Mouse (Mus musculus) limb, embryonic 14.5 days (tissue): ENCODE measurements at regions not wholly inside any gene's neighbourhood (a gene's known extent, or its start where the extent isn't known, plus 50 kb on each side); places are given as distances from the start of the nearest gene placed in this dataset.
"Not testable (repeated sequence)": the region's sequence is repeated elsewhere in the genome, so short reads cannot be mapped to it uniquely, and the experiment has no call there.

ENCODE experiments used
- ATAC-seq: fragments of 200-750 bp; cut with Nextera tagmentation; 2 replicates; pipeline ENCODE4 v1.8.0; 2017; ENCODE audit warnings: low read depth, moderate number of reproducible peaks, moderate TSS enrichment; ENCODE audit not compliant: low FRiP score
- DNase-seq: peaks from one replicate; pipeline ENCODE4 v3.0.0-alpha.2; 2015; ENCODE audit warnings: low spot score
- H3K27ac ChIP-seq: fragments of 300-500 bp; sonication (generic); replicated peaks from 2 replicates; pipeline ENCODE4 v1.5.1; 2014; ENCODE audit warnings: low read depth, mild to moderate bottlenecking, low read length, moderate library complexity, mixed read lengths
- H3K27me3 ChIP-seq: fragments of 300-500 bp; sonication (generic); 2 replicates; pipeline ENCODE4 v1.6.1; 2014; ENCODE audit warnings: low read length, mixed read lengths; ENCODE audit not compliant: control insufficient read depth, insufficient read depth
- H3K36me3 ChIP-seq: fragments of 300-500 bp; sonication (generic); 2 replicates; pipeline ENCODE4 v1.6.1; 2014; ENCODE audit warnings: mild to moderate bottlenecking, low read length, moderate library complexity, mixed read lengths; ENCODE audit not compliant: control insufficient read depth, insufficient read depth
- H3K4me1 ChIP-seq: fragments of 300-500 bp; sonication (generic); 2 replicates; pipeline ENCODE4 v1.6.1; 2014; ENCODE audit warnings: antibody characterized with exemption, low read length, mixed read lengths; ENCODE audit not compliant: control insufficient read depth, insufficient read depth
- H3K4me2 ChIP-seq: fragments of 300-500 bp; sonication (generic); replicated peaks from 2 replicates; pipeline ENCODE4 v1.6.1; 2014; ENCODE audit warnings: low read depth, mild to moderate bottlenecking, low read length, moderate library complexity; ENCODE audit not compliant: severe bottlenecking
- H3K4me3 ChIP-seq: fragments of 300-500 bp; sonication (generic); replicated peaks from 2 replicates; pipeline ENCODE4 v1.5.1; 2014; ENCODE audit warnings: low read length
- H3K9ac ChIP-seq: fragments of 300-500 bp; sonication (generic); 2 replicates; pipeline ENCODE4 v1.6.1; 2014; ENCODE audit warnings: mild to moderate bottlenecking, low read depth, low read length, moderate library complexity; ENCODE audit not compliant: severe bottlenecking
- H3K9me3 ChIP-seq: fragments of 300-500 bp; sonication (generic); 2 replicates; pipeline ENCODE4 v1.6.1; 2016; ENCODE audit warnings: low read length; ENCODE audit not compliant: control insufficient read depth
- POLR2A ChIP-seq: fragments of 200-500 bp; IDR thresholded peaks from 2 replicates; pipeline ENCODE4 v1.8.0; 2012; ENCODE audit warnings: inconsistent platforms, mild to moderate bottlenecking, moderate library complexity, borderline replicate concordance; ENCODE audit not compliant: insufficient read depth, insufficient read length; ENCODE audit errors: extremely low read depth
- WGBS: fragments of 180-500 bp; shearing (Covaris S2); extraction: QIAGEN DNeasy Blood & Tissue Kit; methylation state at CpG from one replicate; pipeline ENCODE4 v1.1.7; 2014; 5-methylcytosine and 5-hydroxymethylcytosine counted together

GRCm38 (mm10) chr3:8248911-8249310, 1361.0 kb downstream of the Zfp704 start:
- DNase-seq (no peak), ATAC-seq (no peak)
- no peak overlapping the region for H3K27ac ChIP-seq
- no peaks in the 10 kb centered on the region for H3K9me3 ChIP-seq
- H3K4me3 ChIP-seq, result no peak overlapping the region
- 29% methylated on average over 1 of the region's 1 CpGs for WGBS
- no peak overlapping the region for H3K9ac ChIP-seq
- no peaks in the 10 kb centered on the region for H3K27me3 ChIP-seq
- H3K4me2 ChIP-seq, result no peak overlapping the region
- no peaks in the 10 kb centered on the region for H3K36me3 ChIP-seq
- no peak for TF ChIP-seq POLR2A
- no peaks in the 10 kb centered on the region for H3K4me1 ChIP-seq

- not testable (repeated sequence) for H3K4me1 ChIP-seq, H3K27me3 ChIP-seq, H3K9ac ChIP-seq, H3K27ac ChIP-seq, H3K4me3 ChIP-seq, H3K9me3 ChIP-seq, H3K36me3 ChIP-seq, DNase-seq, H3K4me2 ChIP-seq, ATAC-seq
- WGBS, result 14% methylated on average over 1 of the region's 1 CpGs
Observed at GRCm38 (mm10) chr3:8245822-8246221, 1364.1 kb downstream of the Zfp704 start.

- H3K27me3 ChIP-seq, H3K9me3 ChIP-seq, H3K27ac ChIP-seq, H3K36me3 ChIP-seq, H3K4me3 ChIP-seq, H3K4me2 ChIP-seq, H3K9ac ChIP-seq, H3K4me1 ChIP-seq: not testable (repeated sequence)
- ATAC-seq (peak; percentile 86; the same call in 1 of the 2 replicates), DNase-seq (peak; percentile 84)
- WGBS, result 68% methylated on average over 2 of the region's 2 CpGs
Observed at GRCm38 (mm10) chr3:8245195-8245789, 1364.6 kb downstream of the Zfp704 start.

- not testable (repeated sequence) for ATAC-seq, H3K9ac ChIP-seq, H3K27ac ChIP-seq, H3K9me3 ChIP-seq, H3K4me3 ChIP-seq, H3K36me3 ChIP-seq, H3K4me2 ChIP-seq, H3K27me3 ChIP-seq, H3K4me1 ChIP-seq
- DNase-seq, result peak; percentile 76
- WGBS, result 90% methylated on average over 4 of the region's 4 CpGs
Observed at GRCm38 (mm10) chr3:8244526-8245194, 1365.2 kb downstream of the Zfp704 start.

- 68% methylated on average over 6 of the region's 6 CpGs for WGBS
- Histone ChIP-seq H3K27ac (no peak overlapping the region), H3K4me2 (no peak overlapping the region), H3K9ac (no peak overlapping the region), H3K9me3 (no peaks in the 10 kb centered on the region), H3K27me3 (no peaks in the 10 kb centered on the region), H3K36me3 (no peaks in the 10 kb centered on the region), H3K4me1 (no peaks in the 10 kb centered on the region), H3K4me3 (no peak overlapping the region)
- TF ChIP-seq POLR2A, result no peak
- DNase-seq, result no peak
- ATAC-seq, result no peak
Observed at GRCm38 (mm10) chr3:8206623-8207404, 1403.1 kb downstream of the Zfp704 start.
